In the genomic region with DNA sequence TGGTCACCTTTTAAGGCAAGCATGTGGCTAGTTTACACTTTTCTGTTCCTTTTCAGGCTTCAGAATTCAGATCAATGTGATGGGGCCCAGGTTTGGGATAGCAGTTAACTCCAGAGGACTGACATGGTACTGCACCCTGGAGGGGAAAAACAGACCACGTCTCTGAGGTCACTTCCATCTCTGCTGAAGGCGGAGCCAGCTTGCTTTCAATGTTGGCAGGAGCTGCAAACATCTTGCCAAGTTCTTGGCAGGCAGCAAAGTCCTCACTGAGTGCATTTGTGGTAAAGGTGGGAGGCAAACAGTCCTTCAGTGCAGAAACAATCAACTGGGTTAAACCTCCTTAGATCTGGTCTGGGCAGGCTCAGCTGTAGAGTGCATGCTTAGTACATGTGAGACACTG, we compare ENCODE assay signal across 14 mouse cellular contexts. TPM values are rescaled to one million over a fixed set of nuclear protein-coding genes. Genes with fewer than 3 reads are reported as not detected.
A peak's percentile ranks its signal among the peaks of the same experiment; 100 is the strongest.
DNase-seq lines count a peak whose midpoint lies in the region; ATAC-seq and TF ChIP-seq lines count a peak whose summit lies in the region.
"Had no signal": no experiment of that assay in that cellular context is flagged by ENCODE, and none has a peak within 500 bp of the region (broad histone marks: within the 10 kb centered on the region; RNA-seq: fewer than 3 reads in every experiment).

No protein-coding gene starts in this region.

- DNase-seq in adrenal gland, postnatal 10 days: peak; percentile 27
- no peak for DNase-seq in adrenal gland, adult 2 months
- DNase-seq in layer of hippocampus, adult 2 months (ENCODE audit: low spot score in 2 of 2): no peak
- DNase-seq in layer of hippocampus, adult 8-10 months (ENCODE audit: low spot score in 2 of 2): no peak
- peak; percentile 33 for DNase-seq in kidney, postnatal 14 days
- DNase-seq in neural tube, embryonic 10.5 days (ENCODE audit: extremely low spot score, low spot score): no peak
- DNase-seq: adrenal gland, postnatal 25 days; cerebellum, postnatal 25 days; retina, postnatal 1 day had no signal

- H3K27me3 ChIP-seq in midbrain, embryonic 16.5 days (ENCODE audit: control insufficient read depth, insufficient read depth, low read depth, low read length): no peaks in the 10 kb centered on the region
- H3K27me3 ChIP-seq: limb, embryonic 13.5 days; midbrain, embryonic 15.5 days had no signal

- H3K27ac ChIP-seq in layer of hippocampus, adult 2 months: no peak overlapping the region; the same call in 1 of the 2 replicates
- H3K27ac ChIP-seq in midbrain, embryonic 16.5 days (ENCODE audit: low read length): no peak overlapping the region
- H3K27ac ChIP-seq: kidney, postnatal 0 days; midbrain, embryonic 15.5 days had no signal

- no peaks in the 10 kb centered on the region for H3K4me1 ChIP-seq in midbrain, embryonic 16.5 days (ENCODE audit: control insufficient read depth, insufficient read depth, low read length)
- H3K4me1 ChIP-seq: limb, embryonic 13.5 days had no signal

- H3K9me3 ChIP-seq in midbrain, embryonic 16.5 days (replicated peaks; ENCODE audit: control insufficient read depth, low read length, poor library complexity, severe bottlenecking): no peaks in the 10 kb centered on the region
- H3K9me3 ChIP-seq: limb, embryonic 13.5 days; midbrain, embryonic 15.5 days had no signal

- peak; percentile 46 for ATAC-seq in activated CD4-positive, CD25-positive, alpha-beta regulatory T cell, adult 4 months
- ATAC-seq in midbrain, embryonic 16.5 days: no peak
- ATAC-seq: midbrain, embryonic 15.5 days had no signal

- 74% methylated on average over 2 of the region's 2 CpGs for WGBS in midbrain, embryonic 16.5 days

- no peak overlapping the region for H3K4me2 ChIP-seq in midbrain, embryonic 16.5 days (ENCODE audit: low read length)
- H3K4me2 ChIP-seq: limb, embryonic 13.5 days; midbrain, embryonic 15.5 days had no signal

- peak; percentile 65 for TF ChIP-seq CTCF in layer of hippocampus, adult 2 months (conservative IDR thresholded peaks at IDR 0.05)

- H3K36me3 ChIP-seq in midbrain, embryonic 16.5 days (ENCODE audit: control insufficient read depth, insufficient read depth, low read length): peaks cover 33% of the 10 kb centered on the region

- H3K9ac ChIP-seq in midbrain, embryonic 16.5 days (ENCODE audit: low read depth, low read length): no peak overlapping the region
- H3K9ac ChIP-seq: limb, embryonic 13.5 days; midbrain, embryonic 15.5 days had no signal

- no peak overlapping the region for H3K4me3 ChIP-seq in layer of hippocampus, adult 2 months
- no peak overlapping the region for H3K4me3 ChIP-seq in midbrain, embryonic 16.5 days (ENCODE audit: low read depth, low read length)
- H3K4me3 ChIP-seq: limb, embryonic 13.5 days; midbrain, embryonic 15.5 days had no signal

RNA-seq across cellular contexts. Expression of gene Bod1, which starts 7.5 kb away (rescaled TPM):
- total RNA-seq in adrenal gland, postnatal 10 days (2021): 10 to 100 TPM; 58.1 to 61.2 TPM
- 10 to 100 TPM; 53.6 to 63.5 TPM for total RNA-seq in adrenal gland, adult 2 months (2021)
- polyA plus RNA-seq in adrenal gland, adult 2 months (2012; rRNA removed): 29.4 and 125 TPM in 2 replicates
- total RNA-seq in layer of hippocampus, adult 2 months (2021): 100 to 1,000 TPM in 1 of 2 experiments, 10 to 100 TPM in 1; 97.1 to 101 TPM
- 100 to 1,000 TPM in 1 of 4 experiments, 10 to 100 TPM in 3; 91.2 to 101 (median 93.4) TPM for total RNA-seq in layer of hippocampus, adult 8-10 months (2022)
- polyA plus RNA-seq in activated CD4-positive, CD25-positive, alpha-beta regulatory T cell, adult 4 months (2017; shearing (Covaris generic)): 1 to 10 TPM; 4.9 to 6.2 TPM
- 126 and 134 TPM in 2 replicates for polyA plus RNA-seq in midbrain, embryonic 16.5 days (2015; fragmentation: Nextera tagmentation; extraction: Ambion mirVana)

Comparison
In these comparisons a context has a peak if more than half of its experiments do, and no peak if none do; other contexts are left out.
1. DNase-seq: peak in adrenal gland, postnatal 10 days (single experiment) and kidney, postnatal 14 days (single experiment); none in adrenal gland, adult 2 months (single experiment), layer of hippocampus, adult 2 months (0 of 2), layer of hippocampus, adult 8-10 months (0 of 2) and neural tube, embryonic 10.5 days (single experiment).